In genomic region chr2:28118518-28119116, GRCm38 (mm10) we compare ENCODE assay signal across 21 mouse cellular contexts. TPM values are rescaled to one million over a fixed set of nuclear protein-coding genes. Genes with fewer than 3 reads are reported as not detected.
A peak's percentile ranks its signal among the peaks of the same experiment; 100 is the strongest.
DNase-seq lines count a peak whose midpoint lies in the region; ATAC-seq and TF ChIP-seq lines count a peak whose summit lies in the region.
"Had no signal": no experiment of that assay in that cellular context is flagged by ENCODE, and none has a peak within 500 bp of the region (broad histone marks: within the 10 kb centered on the region; RNA-seq: fewer than 3 reads in every experiment).

No protein-coding gene starts in this region.

- ATAC-seq in forebrain, embryonic 12.5 days (ENCODE audit: low FRiP score): peak; percentile 51; the same call in 1 of the 2 replicates
- ATAC-seq in embryonic facial prominence, embryonic 14.5 days (ENCODE audit: low read depth): peak; percentile 41; the same call in 1 of the 2 replicates
- no peak for ATAC-seq in midbrain, postnatal 0 days (ENCODE audit: low FRiP score)
- ATAC-seq in megakaryocyte-erythroid progenitor cell, adult 5-6 weeks (replicated peaks; ENCODE audit: low FRiP score, low TSS enrichment, poor library complexity, severe bottlenecking): no peak
- ATAC-seq: intestine, embryonic 15.5 days had no signal

- no peak overlapping the region for H3K9ac ChIP-seq in forebrain, embryonic 12.5 days
- no peak overlapping the region for H3K9ac ChIP-seq in embryonic facial prominence, embryonic 14.5 days (ENCODE audit: low read depth, low read length)
- H3K9ac ChIP-seq in midbrain, postnatal 0 days (replicated peaks; ENCODE audit: low read length, poor library complexity, severe bottlenecking): no peak overlapping the region
- H3K9ac ChIP-seq: intestine, embryonic 15.5 days; lung, embryonic 15.5 days had no signal

- 40% methylated on average over 6 of the region's 6 CpGs for WGBS in forebrain, embryonic 12.5 days
- 74% methylated on average over 6 of the region's 6 CpGs for WGBS in forebrain, embryonic 10.5 days
- WGBS in embryonic facial prominence, embryonic 14.5 days: 59% methylated on average over 6 of the region's 6 CpGs
- WGBS in midbrain, postnatal 0 days: 30% methylated on average over 6 of the region's 6 CpGs

- H3K36me3 ChIP-seq in forebrain, embryonic 12.5 days (replicated peaks): no peaks in the 10 kb centered on the region
- no peaks in the 10 kb centered on the region for H3K36me3 ChIP-seq in forebrain, embryonic 10.5 days (replicated peaks)
- no peaks in the 10 kb centered on the region for H3K36me3 ChIP-seq in embryonic facial prominence, embryonic 14.5 days (ENCODE audit: control insufficient read depth, insufficient read depth, low read length)
- no peaks in the 10 kb centered on the region for H3K36me3 ChIP-seq in midbrain, postnatal 0 days (ENCODE audit: insufficient read depth, low read length)
- H3K36me3 ChIP-seq: intestine, embryonic 15.5 days; lung, embryonic 15.5 days had no signal

- no peak overlapping the region for H3K4me3 ChIP-seq in forebrain, embryonic 12.5 days (replicated peaks)
- no peak overlapping the region for H3K4me3 ChIP-seq in forebrain, embryonic 10.5 days
- no peak overlapping the region for H3K4me3 ChIP-seq in embryonic facial prominence, embryonic 14.5 days (ENCODE audit: low read depth, low read length)
- no peak overlapping the region for H3K4me3 ChIP-seq in midbrain, postnatal 0 days (ENCODE audit: low read depth, low read length)
- H3K4me3 ChIP-seq: intestine, embryonic 15.5 days; lung, embryonic 15.5 days; megakaryocyte, embryonic 14.5 days had no signal

- no peak overlapping the region for H3K27ac ChIP-seq in forebrain, embryonic 12.5 days
- no peak overlapping the region for H3K27ac ChIP-seq in forebrain, embryonic 10.5 days
- no peak overlapping the region for H3K27ac ChIP-seq in embryonic facial prominence, embryonic 14.5 days (replicated peaks; ENCODE audit: low read depth, low read length)
- H3K27ac ChIP-seq in midbrain, postnatal 0 days (ENCODE audit: low read depth, low read length): 0 out of 2 replicates have a peak overlapping the region, but pooled peaks have one; percentile 26
- H3K27ac ChIP-seq: intestine, embryonic 15.5 days; lung, embryonic 15.5 days; stomach, postnatal 0 days had no signal

- H3K27me3 ChIP-seq in forebrain, embryonic 12.5 days: 0 out of 2 replicates have a peak, but pooled peaks cover 10% of the 10 kb centered on the region
- H3K27me3 ChIP-seq in forebrain, embryonic 10.5 days (ENCODE audit: poor library complexity, severe bottlenecking): 0 out of 2 replicates have a peak, but pooled peaks cover 3% of the 10 kb centered on the region
- H3K27me3 ChIP-seq in embryonic facial prominence, embryonic 14.5 days (replicated peaks; ENCODE audit: control insufficient read depth, insufficient read depth, low read length): no peaks in the 10 kb centered on the region
- no peaks in the 10 kb centered on the region for H3K27me3 ChIP-seq in midbrain, postnatal 0 days (ENCODE audit: insufficient read depth, low read length)
- H3K27me3 ChIP-seq: intestine, embryonic 15.5 days had no signal

- intact Hi-C loops in left cerebral cortex, postnatal 4 days (cut with DNase I): no loop called here

- no peak for DNase-seq in forebrain, embryonic 10.5 days (ENCODE audit: extremely low spot score, low spot score)
- peak; percentile 26 for DNase-seq in left cerebral cortex, postnatal 4 days
- DNase-seq in left cerebral cortex, adult 8-10 months (ENCODE audit: low spot score in 2 of 2): no peak
- no peak for DNase-seq in embryonic facial prominence, embryonic 14.5 days (ENCODE audit: low spot score)
- no peak for DNase-seq in midbrain, postnatal 0 days (ENCODE audit: low spot score)
- no peak for DNase-seq in urinary bladder, postnatal 36 days (ENCODE audit: low spot score in 2 of 2)
- DNase-seq: layer of hippocampus, adult 9-11 months; liver; right cerebral cortex, adult 18-20 months; thymus, postnatal 4 days had no signal

- H3K4me2 ChIP-seq in forebrain, embryonic 12.5 days: no peak overlapping the region
- H3K4me2 ChIP-seq in embryonic facial prominence, embryonic 14.5 days (ENCODE audit: low read depth, low read length): no peak overlapping the region
- H3K4me2 ChIP-seq in midbrain, postnatal 0 days (ENCODE audit: low read depth, low read length, poor library complexity, severe bottlenecking): no peak overlapping the region
- H3K4me2 ChIP-seq: intestine, embryonic 15.5 days; lung, embryonic 15.5 days had no signal

- peaks cover 25% of the 10 kb centered on the region for H3K4me1 ChIP-seq in forebrain, embryonic 12.5 days
- H3K4me1 ChIP-seq in forebrain, embryonic 10.5 days: peaks cover 35% of the 10 kb centered on the region
- H3K4me1 ChIP-seq in embryonic facial prominence, embryonic 14.5 days (ENCODE audit: control insufficient read depth, insufficient read depth, low read length): no peaks in the 10 kb centered on the region
- peaks cover 11% of the 10 kb centered on the region for H3K4me1 ChIP-seq in midbrain, postnatal 0 days (ENCODE audit: insufficient read depth, low read length)
- H3K4me1 ChIP-seq: intestine, embryonic 15.5 days; lung, embryonic 15.5 days; megakaryocyte, embryonic 14.5 days had no signal

- no peaks in the 10 kb centered on the region for H3K9me3 ChIP-seq in forebrain, embryonic 12.5 days
- H3K9me3 ChIP-seq in forebrain, embryonic 10.5 days: peaks cover 15% of the 10 kb centered on the region; the same call in 1 of the 2 replicates
- no peaks in the 10 kb centered on the region for H3K9me3 ChIP-seq in embryonic facial prominence, embryonic 14.5 days (ENCODE audit: control insufficient read depth, low read length)
- no peaks in the 10 kb centered on the region for H3K9me3 ChIP-seq in midbrain, postnatal 0 days (ENCODE audit: low read length)
- H3K9me3 ChIP-seq: intestine, embryonic 15.5 days; lung, embryonic 15.5 days had no signal

- no peak for TF ChIP-seq CTCF in midbrain, postnatal 0 days (IDR thresholded peaks at IDR 0.05)

RNA-seq across cellular contexts. Expression of gene Fcnb, which starts 33.9 kb away (rescaled TPM):
- 0.29 TPM in 1 of 2 replicates, not detected in the other for polyA plus RNA-seq in forebrain, embryonic 12.5 days (2016; fragmentation: Nextera tagmentation; extraction: Ambion mirVana)
- polyA plus RNA-seq in forebrain, embryonic 10.5 days (2016; fragmentation: Nextera tagmentation; extraction: Ambion mirVana): not detected in 2 replicates
- total RNA-seq in left cerebral cortex, postnatal 4 days (2021): not detected
- total RNA-seq in left cerebral cortex, adult 8-10 months (2022): not detected
- 0.67 and 1.0 TPM in 2 replicates for polyA plus RNA-seq in embryonic facial prominence, embryonic 14.5 days (2014; fragmentation: Nextera tagmentation; extraction: Ambion mirVana)
- total RNA-seq in midbrain, postnatal 0 days (2014; rRNA removed): not detected in 2 replicates
- polyA plus RNA-seq in midbrain, postnatal 0 days (2015; fragmentation: Nextera tagmentation; extraction: Ambion mirVana): not detected in 2 replicates
- 27.3 TPM in 1 of 2 replicates, not detected in the other for total RNA-seq in megakaryocyte-erythroid progenitor cell, adult 5-6 weeks (2014; fragmentation: Nextera tagmentation)
- total RNA-seq in megakaryocyte-erythroid progenitor cell, adult 5-6 weeks (2017): 1.1 and 1.3 TPM in 2 replicates
- total RNA-seq: gastrocnemius, adult 18-20 months; heart, adult 8-10 months; heart, postnatal 10 days; left cerebral cortex, postnatal 10 days had no signal
- polyA plus RNA-seq: neural tube, embryonic 11.5 days had no signal

Comparison
In these comparisons a context has a peak if more than half of its experiments do, and no peak if none do; other contexts are left out.
1. ATAC-seq: peak in forebrain, embryonic 12.5 days (single experiment) and embryonic facial prominence, embryonic 14.5 days (single experiment); none in midbrain, postnatal 0 days (single experiment) and megakaryocyte-erythroid progenitor cell, adult 5-6 weeks (single experiment).